Mouse (Mus musculus) liver, embryonic 11.5 days (tissue): ENCODE measurements around the gene Cnp. TPM values are rescaled to one million over a fixed set of nuclear protein-coding genes. Genes with fewer than 3 reads are reported as not detected.
"Not testable (repeated sequence)": the region's sequence is repeated elsewhere in the genome, so short reads cannot be mapped to it uniquely, and the experiment has no call there.

ENCODE experiments used
- ATAC-seq: fragments of 200-750 bp; cut with Nextera tagmentation; replicated peaks from 2 replicates; pipeline ENCODE4 v1.8.0; 2017; ENCODE audit warnings: moderate number of reproducible peaks, mild to moderate bottlenecking, moderate TSS enrichment, moderate library complexity; ENCODE audit not compliant: low FRiP score
- DNase-seq: peaks from one replicate; pipeline ENCODE4 v3.0.0-alpha.2; 2017; ENCODE audit warnings: low spot score
- H3K27ac ChIP-seq: fragments of 300-500 bp; sonication (generic); 2 replicates; pipeline ENCODE4 v1.5.1; 2014; ENCODE audit warnings: mild to moderate bottlenecking, low read depth, low read length, control low read depth
- H3K27me3 ChIP-seq: fragments of 300-500 bp; sonication (generic); replicated peaks from 2 replicates; pipeline ENCODE4 v1.6.1; 2014; ENCODE audit warnings: low read length, mixed read lengths; ENCODE audit not compliant: control insufficient read depth, insufficient read depth
- H3K36me3 ChIP-seq: fragments of 300-500 bp; sonication (generic); 2 replicates; pipeline ENCODE4 v1.6.1; 2014; ENCODE audit warnings: mild to moderate bottlenecking, low read length, moderate library complexity, mixed read lengths; ENCODE audit not compliant: control insufficient read depth, insufficient read depth
- H3K4me1 ChIP-seq: fragments of 300-500 bp; sonication (generic); replicated peaks from 2 replicates; pipeline ENCODE4 v1.6.1; 2014; ENCODE audit warnings: low read length, mixed read lengths; ENCODE audit not compliant: control insufficient read depth, insufficient read depth
- H3K4me2 ChIP-seq: fragments of 300-500 bp; sonication (generic); 2 replicates; pipeline ENCODE4 v1.6.1; 2014; ENCODE audit warnings: mild to moderate bottlenecking, control low read depth, moderate library complexity
- H3K4me3 ChIP-seq: fragments of 300-500 bp; sonication (generic); 2 replicates; pipeline ENCODE4 v1.5.1; 2014; ENCODE audit warnings: low read depth, low read length, control low read depth
- H3K9ac ChIP-seq: fragments of 300-500 bp; sonication (generic); 2 replicates; pipeline ENCODE4 v1.6.1; 2014; ENCODE audit warnings: low read depth, low read length, control low read depth
- H3K9me3 ChIP-seq: fragments of 300-500 bp; sonication (generic); 2 replicates; pipeline ENCODE4 v1.6.1; 2016; ENCODE audit warnings: low read length, inconsistent platforms, mixed read lengths; ENCODE audit not compliant: control insufficient read depth
- WGBS: fragments of 180-500 bp; shearing (Covaris S2); extraction: QIAGEN DNeasy Blood & Tissue Kit; methylation state at CpG from one replicate; pipeline ENCODE4 v1.1.7; 2014; 5-methylcytosine and 5-hydroxymethylcytosine counted together
- polyA plus RNA-seq: library from polyadenylated mRNA; unstranded; fragments of >200 nt; fragmentation: Nextera tagmentation; extraction: Ambion mirVana; gene quantifications from 2 replicates; pipeline ENCODE4 v1.2.1, GENCODE M21; 2014

Gene Cnp
- polyA plus RNA-seq, 1 experiment from 2014 or later: 19.4 TPM

GRCm38 (mm10) chr11:100575484-100575855, 766 bp downstream of the Cnp start:
- Histone ChIP-seq H3K9me3 (no peaks in the 10 kb centered on the region), H3K9ac (peak overlapping the region; percentile 79), H3K36me3 (peaks cover 10% of the 10 kb centered on the region; the same call in 1 of the 2 replicates), H3K4me2 (peak overlapping the region; percentile 92), H3K27me3 (0 out of 2 replicates have a peak, but pooled peaks cover 2% of the 10 kb centered on the region), H3K4me1 (peaks cover 18% of the 10 kb centered on the region), H3K4me3 (peak overlapping the region; percentile 84), H3K27ac (peak overlapping the region; percentile 43; the same call in 1 of the 2 replicates)
- 42% methylated on average over 2 of the region's 2 CpGs for WGBS
- DNase-seq: no peak
- no peak; the same call in 1 of the 2 replicates for ATAC-seq

GRCm38 (mm10) chr11:100576256-100576655, 1.6 kb downstream of the Cnp start:
- no peak for DNase-seq
- 62% methylated on average over 21 of the region's 21 CpGs for WGBS
- Histone ChIP-seq H3K9me3 (no peaks in the 10 kb centered on the region), H3K4me1 (peaks cover 10% of the 10 kb centered on the region), H3K4me3 (no peak overlapping the region), H3K27ac (no peak overlapping the region), H3K36me3 (peaks cover 12% of the 10 kb centered on the region), H3K27me3 (0 out of 2 replicates have a peak, but pooled peaks cover 2% of the 10 kb centered on the region), H3K9ac (no peak overlapping the region), H3K4me2 (no peak overlapping the region; the same call in 1 of the 2 replicates)
- ATAC-seq: no peak

GRCm38 (mm10) chr11:100577852-100578599, 3.3 kb downstream of the Cnp start:
- DNase-seq: no peak
- no peaks in the 10 kb centered on the region for H3K9me3 ChIP-seq
- no peak overlapping the region for H3K4me2 ChIP-seq
- 80% methylated on average over 8 of the region's 8 CpGs for WGBS
- H3K27ac ChIP-seq: no peak overlapping the region
- H3K4me1 ChIP-seq: peaks cover 8% of the 10 kb centered on the region
- H3K4me3 ChIP-seq: no peak overlapping the region
- no peak overlapping the region for H3K9ac ChIP-seq
- H3K27me3 ChIP-seq: no peaks in the 10 kb centered on the region
- ATAC-seq: no peak
- peaks cover 23% of the 10 kb centered on the region for H3K36me3 ChIP-seq

- no peak overlapping the region for H3K4me2 ChIP-seq
- WGBS: 90% methylated on average over 9 of the region's 9 CpGs
- DNase-seq (no peak), ATAC-seq (no peak)
- H3K27me3 ChIP-seq: no peaks in the 10 kb centered on the region
- H3K9me3 ChIP-seq: no peaks in the 10 kb centered on the region
- H3K4me1 ChIP-seq: peaks cover 8% of the 10 kb centered on the region
- H3K27ac ChIP-seq: no peak overlapping the region
- no peak overlapping the region for H3K9ac ChIP-seq
- peaks cover 33% of the 10 kb centered on the region for H3K36me3 ChIP-seq
- H3K4me3 ChIP-seq: no peak overlapping the region
Observed at GRCm38 (mm10) chr11:100579116-100579799, 4.6 kb downstream of the Cnp start.

- ATAC-seq: no peak
- Histone ChIP-seq H3K4me1 (peaks cover 4% of the 10 kb centered on the region), H3K36me3 (peaks cover 37% of the 10 kb centered on the region), H3K27ac (no peak overlapping the region), H3K4me2 (no peak overlapping the region), H3K9me3 (no peaks in the 10 kb centered on the region), H3K4me3 (no peak overlapping the region), H3K27me3 (no peaks in the 10 kb centered on the region), H3K9ac (no peak overlapping the region)
- no peak for DNase-seq
- 87% methylated on average over 13 of the region's 13 CpGs for WGBS
Observed at GRCm38 (mm10) chr11:100580275-100580674, 5.6 kb downstream of the Cnp start.

- no peak overlapping the region for H3K4me2 ChIP-seq
- DNase-seq: no peak
- H3K9me3 ChIP-seq: no peaks in the 10 kb centered on the region
- H3K27ac ChIP-seq: no peak overlapping the region
- no peaks in the 10 kb centered on the region for H3K4me1 ChIP-seq
- no peaks in the 10 kb centered on the region for H3K27me3 ChIP-seq
- ATAC-seq: no peak
- 89% methylated on average over 4 of the region's 4 CpGs for WGBS
- H3K9ac ChIP-seq: no peak overlapping the region
- no peak overlapping the region for H3K4me3 ChIP-seq
- peaks cover 46% of the 10 kb centered on the region for H3K36me3 ChIP-seq
Observed at GRCm38 (mm10) chr11:100581756-100582155, 7.1 kb downstream of the Cnp start.

- not testable (repeated sequence) for H3K9me3 ChIP-seq, H3K27ac ChIP-seq, H3K9ac ChIP-seq, H3K4me3 ChIP-seq, H3K4me1 ChIP-seq, H3K4me2 ChIP-seq, DNase-seq, ATAC-seq, H3K27me3 ChIP-seq
- peaks cover 52% of the 10 kb centered on the region for H3K36me3 ChIP-seq
- 100% methylated on average over 1 of the region's 1 CpGs for WGBS
Observed at GRCm38 (mm10) chr11:100582413-100582812, 7.7 kb downstream of the Cnp start.

GRCm38 (mm10) chr11:100582836-100583235, 8.1 kb downstream of the Cnp start:
- Histone ChIP-seq H3K9me3 (no peaks in the 10 kb centered on the region), H3K4me1 (no peaks in the 10 kb centered on the region), H3K4me3 (no peak overlapping the region), H3K4me2 (no peak overlapping the region), H3K27me3 (no peaks in the 10 kb centered on the region), H3K9ac (no peak overlapping the region), H3K36me3 (peaks cover 56% of the 10 kb centered on the region), H3K27ac (no peak overlapping the region)
- DNase-seq: no peak
- ATAC-seq: no peak
- 92% methylated on average over 2 of the region's 2 CpGs for WGBS
